Mouse (Mus musculus) ES-E14 (cell line): ENCODE measurements around the gene Mcrip1. TPM values are rescaled to one million over a fixed set of nuclear protein-coding genes. Genes with fewer than 3 reads are reported as not detected.
"Not testable (repeated sequence)": the region's sequence is repeated elsewhere in the genome, so short reads cannot be mapped to it uniquely, and the experiment has no call there.

Experiments used
- DNase-seq: peaks from one replicate; pipeline ENCODE4 v3.0.0-alpha.2; 2013; ENCODE audit warnings: low read depth, low spot score
- H3K27ac ChIP-seq: 2 replicates; pipeline ENCODE4 v1.5.1; 2012; ENCODE audit warnings: low read depth, mild to moderate bottlenecking, low read length, moderate library complexity, mixed read lengths; ENCODE audit not compliant: poor library complexity, insufficient read depth, severe bottlenecking
- H3K36me3 ChIP-seq: 2 replicates; pipeline ENCODE4 v1.6.1; 2012; ENCODE audit warnings: mild to moderate bottlenecking, low read length, moderate library complexity, mixed read lengths; ENCODE audit not compliant: control insufficient read depth, poor library complexity, insufficient read depth, severe bottlenecking
- H3K4me1 ChIP-seq, 2 experiments: fragments of 150-350 bp in 1 of 2; sonication (generic) in 1 of 2; 2 replicates each; pipeline ENCODE4 v1.6.1; 2012; ENCODE audit warnings: low read length in 2 of 2, mild to moderate bottlenecking in 1 of 2, mixed read lengths in 1 of 2; ENCODE audit not compliant: control insufficient read depth in 2 of 2, insufficient read depth in 2 of 2, poor library complexity in 1 of 2
- H3K4me3 ChIP-seq, 2 experiments: fragments of 150-350 bp in 1 of 2; sonication (generic) in 1 of 2; 2 replicates each; pipeline ENCODE4 v1.5.1; 2012; ENCODE audit warnings: low read length in 2 of 2, low read depth in 1 of 2, mild to moderate bottlenecking in 1 of 2, mixed read lengths in 1 of 2; ENCODE audit not compliant: insufficient read depth in 1 of 2, poor library complexity in 1 of 2, severe bottlenecking in 1 of 2
- H3K9ac ChIP-seq: 2 replicates; pipeline ENCODE4 v1.6.1; 2012; ENCODE audit warnings: low read depth, mild to moderate bottlenecking, low read length, mixed read lengths; ENCODE audit not compliant: poor library complexity, insufficient read depth, severe bottlenecking
- H3K9me3 ChIP-seq: fragments of 150-350 bp; sonication (generic); 2 replicates; pipeline ENCODE4 v1.6.1; 2012; ENCODE audit warnings: low read depth, mild to moderate bottlenecking, low read length; ENCODE audit not compliant: control insufficient read depth, insufficient read depth
- CHD2 ChIP-seq: IDR thresholded peaks from 2 replicates; pipeline ENCODE4 v1.6.1; 2014; ENCODE audit warnings: mild to moderate bottlenecking, low read depth, low read length, inconsistent platforms
- HCFC1 ChIP-seq: IDR thresholded peaks from 2 replicates; pipeline ENCODE4 v1.6.1; 2012; ENCODE audit warnings: low read length, inconsistent platforms, borderline replicate concordance; ENCODE audit not compliant: insufficient read depth
- MAFK ChIP-seq: IDR thresholded peaks from 2 replicates; pipeline ENCODE4 v1.6.1; 2014; ENCODE audit warnings: mild to moderate bottlenecking, low read depth, low read length, inconsistent platforms; ENCODE audit not compliant: insufficient read depth
- ZC3H11A ChIP-seq: IDR thresholded peaks from 2 replicates; pipeline ENCODE4 v1.6.1; 2012; ENCODE audit warnings: low read depth, mild to moderate bottlenecking, inconsistent platforms, low read length, borderline replicate concordance
- ZNF384 ChIP-seq: IDR thresholded peaks from 2 replicates; pipeline ENCODE4 v1.6.1; 2012; ENCODE audit warnings: low read depth, low read length, inconsistent platforms
- in situ Hi-C, 2 experiments: fragments of 600-800 bp; cut with MboI; formaldehyde crosslinking; loops; one replicate each; pipeline ENCODE4 v1.15.1; 2025; ENCODE audit warnings: low sequenced_read_pairs in 2 of 2, inconsistent platforms in 1 of 2; ENCODE audit not compliant: unreplicated experiment in 2 of 2
- total RNA-seq: library from RNA; depleted of rRNA; stranded (reverse); fragments of 300-350 nt; gene quantifications from 2 replicates; pipeline ENCODE4 v1.2.3, GENCODE M21; 2012

The Mcrip1 gene
- total RNA-seq, 1 experiment = 18.9 TPM

DNA sequence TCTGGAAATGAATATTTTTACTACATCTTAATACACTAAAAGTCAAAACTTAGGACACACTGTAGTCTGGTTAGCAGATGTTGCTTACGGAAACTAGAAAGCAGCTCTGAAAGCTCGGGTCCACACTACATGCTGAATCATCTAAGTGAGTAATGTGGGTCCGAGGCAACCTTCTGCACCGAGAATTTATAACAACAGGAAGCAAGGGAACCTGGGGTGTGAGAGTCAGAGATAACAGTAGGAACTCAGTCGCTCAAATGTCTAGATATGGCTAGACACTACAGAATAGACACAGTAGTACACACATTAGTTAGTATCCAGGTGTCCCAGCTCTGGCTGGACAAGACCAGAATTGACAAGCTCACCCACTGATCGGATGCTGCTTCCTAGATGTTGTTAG lies 39.0 kb upstream of the Mcrip1 start:
- Histone ChIP-seq H3K9me3 (no peaks in the 10 kb centered on the region), H3K36me3 (peaks cover 33% of the 10 kb centered on the region), H3K4me3 (no peak overlapping the region), H3K9ac (no peak overlapping the region), H3K27ac (no peak overlapping the region), H3K4me1 (no peaks in the 10 kb centered on the region)
- no peak for DNase-seq
- in situ Hi-C loops = no loop called here
- TF ChIP-seq ZC3H11A (no peak), MAFK (no peak), CHD2 (no peak), ZNF384 (no peak), HCFC1 (no peak)

DNA sequence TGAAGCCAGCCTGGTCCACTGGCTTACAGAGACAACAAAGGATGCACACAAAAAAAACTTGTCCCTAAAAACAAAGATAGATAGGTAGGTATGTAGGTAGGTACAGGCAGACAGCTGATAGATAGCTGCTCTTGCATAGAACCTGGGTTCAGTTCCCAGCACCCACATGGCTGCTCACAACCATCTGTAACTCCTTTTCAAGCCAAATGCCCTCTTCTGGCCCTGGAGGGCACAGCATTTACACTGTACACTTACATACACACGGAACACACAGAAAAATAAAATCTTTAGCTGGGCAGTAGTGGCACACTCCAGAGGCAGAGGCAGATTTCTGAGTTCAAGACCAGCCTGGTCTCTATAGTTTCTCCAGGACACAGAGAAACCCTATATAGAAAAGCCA lies 34.4 kb upstream of the Mcrip1 start:
- TF ChIP-seq HCFC1 (no peak), CHD2 (no peak), MAFK (no peak), ZC3H11A (no peak), ZNF384 (no peak)
- Histone ChIP-seq H3K4me3 (no peak overlapping the region), H3K36me3 (peaks cover 29% of the 10 kb centered on the region), H3K9me3 (no peaks in the 10 kb centered on the region), H3K27ac (no peak overlapping the region), H3K9ac (no peak overlapping the region), H3K4me1 (peaks cover 3 to 12% of the 10 kb centered on the region in 2 experiments)
- in situ Hi-C loops = no loop called here
- no peak for DNase-seq

DNA sequence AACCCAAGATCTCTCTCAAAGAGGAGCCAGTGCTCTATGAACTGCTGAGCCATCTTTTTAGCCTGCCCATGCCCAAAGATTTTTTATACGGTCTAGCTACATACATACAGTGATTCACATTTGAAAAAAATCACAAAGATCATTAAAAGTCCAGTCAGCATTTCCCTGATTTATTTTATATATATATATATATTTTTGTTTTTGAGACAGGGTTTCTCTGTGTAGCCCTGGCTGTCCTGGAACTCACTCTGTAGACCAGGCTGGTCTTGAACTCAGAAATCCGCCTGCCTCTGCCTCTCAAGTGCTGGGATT lies 33.4 kb upstream of the Mcrip1 start:
- peaks cover 33% of the 10 kb centered on the region for H3K36me3 ChIP-seq

DNA sequence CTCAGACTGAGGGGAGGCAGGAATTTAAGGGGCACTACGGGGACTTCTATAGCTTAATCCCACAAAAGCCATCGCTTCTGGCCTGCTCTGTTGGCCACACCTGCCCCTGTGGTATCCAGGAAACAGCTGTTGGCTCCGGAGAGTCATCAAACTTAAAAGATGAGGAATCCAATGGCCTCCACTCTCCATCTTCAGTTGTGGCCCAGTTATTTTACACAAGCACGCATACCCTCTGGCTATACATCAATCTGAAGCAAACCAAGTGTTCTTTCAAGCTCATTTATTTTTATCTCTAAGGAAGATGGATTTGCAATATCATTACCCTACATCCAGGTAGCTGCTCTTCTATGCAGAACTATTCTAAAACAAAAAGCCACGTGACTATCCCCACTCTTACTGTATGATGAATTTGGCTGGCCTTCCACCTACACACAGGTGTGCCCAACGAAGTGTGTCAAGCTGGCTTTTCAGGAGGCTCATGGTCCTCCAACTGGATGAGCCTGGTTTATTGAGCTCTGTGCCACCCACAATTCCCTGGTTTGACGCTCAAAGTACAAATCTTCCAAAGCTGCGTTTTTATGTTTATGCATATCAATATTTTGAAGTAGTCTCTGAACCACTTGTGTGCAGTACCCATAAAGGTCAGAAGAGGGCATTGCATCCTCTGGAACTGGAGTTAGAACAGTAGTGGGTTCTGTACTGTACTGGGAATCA lies 32.9 kb upstream of the Mcrip1 start:
- Histone ChIP-seq H3K27ac (peak overlapping the region; percentile 98), H3K4me1 (peaks cover 3 to 21% of the 10 kb centered on the region in 2 experiments), H3K9ac (peak overlapping the region; percentile 95), H3K36me3 (peaks cover 38% of the 10 kb centered on the region), H3K9me3 (no peaks in the 10 kb centered on the region), H3K4me3 (peak overlapping the region; percentile 70 to 88)
- TF ChIP-seq ZC3H11A = no peak
- TF ChIP-seq MAFK = no peak
- no peak for TF ChIP-seq CHD2
- TF ChIP-seq ZNF384 = no peak
- TF ChIP-seq HCFC1 = no peak
- in situ Hi-C loops = no loop called here
- DNase-seq = no peak

More for the DNA sequence above, 33.4 kb upstream of the Mcrip1 start:
- DNase-seq, H3K27ac ChIP-seq, in situ Hi-C loops, H3K9ac ChIP-seq, H3K4me3 ChIP-seq, H3K9me3 ChIP-seq: not testable (repeated sequence)
- TF ChIP-seq MAFK = peak; percentile 66; the same call in 1 of the 2 replicates
- H3K4me1 ChIP-seq = peaks cover 3 to 21% of the 10 kb centered on the region in 2 experiments
